Mouse (Mus musculus): ENCODE data around the gene Ranbp3l. TPM values are rescaled to one million over a fixed set of nuclear protein-coding genes. Genes with fewer than 3 reads are reported as not detected.
"Not testable (repeated sequence)": the region's sequence is repeated elsewhere in the genome, so short reads cannot be mapped to it uniquely, and the experiment has no call there.

Ranbp3l gene
- polyA plus RNA-seq, 1 experiment from 2014 or later = 0.41 TPM

- no peak overlapping the region for H3K9ac ChIP-seq
- H3K4me3 ChIP-seq (replicated peaks) = no peak overlapping the region
- no peaks in the 10 kb centered on the region for H3K9me3 ChIP-seq
- 84% methylated on average over 2 of the region's 2 CpGs for WGBS
- no peak overlapping the region for H3K4me2 ChIP-seq (replicated peaks)
- H3K27me3 ChIP-seq (replicated peaks) = no peaks in the 10 kb centered on the region
- H3K4me1 ChIP-seq (replicated peaks) = no peaks in the 10 kb centered on the region
- H3K27ac ChIP-seq = no peak overlapping the region
- no peaks in the 10 kb centered on the region for H3K36me3 ChIP-seq
- ATAC-seq = no peak
Measured at GRCm38 (mm10) chr15:9002762-9003161, 35.0 kb downstream of the Ranbp3l start.

- no peak for ATAC-seq
- H3K27me3 ChIP-seq (replicated peaks) = no peaks in the 10 kb centered on the region
- no peaks in the 10 kb centered on the region for H3K9me3 ChIP-seq
- H3K4me2 ChIP-seq (replicated peaks) = no peak overlapping the region
- no peak overlapping the region for H3K9ac ChIP-seq
- H3K27ac ChIP-seq = no peak overlapping the region
- 54% methylated on average over 6 of the region's 6 CpGs for WGBS
- no peaks in the 10 kb centered on the region for H3K4me1 ChIP-seq (replicated peaks)
- H3K4me3 ChIP-seq (replicated peaks) = no peak overlapping the region
- H3K36me3 ChIP-seq = no peaks in the 10 kb centered on the region
Measured at GRCm38 (mm10) chr15:9009196-9009595, 41.4 kb downstream of the Ranbp3l start.

GRCm38 (mm10) chr15:9014541-9014940 lies 46.8 kb downstream of the Ranbp3l start:
- Histone ChIP-seq H3K4me2 (replicated peaks) (no peak overlapping the region), H3K27ac (no peak overlapping the region), H3K4me1 (replicated peaks) (no peaks in the 10 kb centered on the region), H3K9me3 (0 out of 2 replicates have a peak, but pooled peaks cover 3% of the 10 kb centered on the region), H3K9ac (no peak overlapping the region), H3K27me3 (replicated peaks) (no peaks in the 10 kb centered on the region), H3K4me3 (replicated peaks) (no peak overlapping the region), H3K36me3 (no peaks in the 10 kb centered on the region)
- 53% methylated on average over 2 of the region's 2 CpGs for WGBS
- no peak for ATAC-seq

GRCm38 (mm10) chr15:9015496-9015895 lies 47.7 kb downstream of the Ranbp3l start:
- WGBS = 88% methylated on average over 6 of the region's 6 CpGs

GRCm38 (mm10) chr15:9055704-9056103 lies 88.0 kb downstream of the Ranbp3l start:
- H3K9me3 ChIP-seq = no peaks in the 10 kb centered on the region
- no peak for ATAC-seq
- H3K9ac ChIP-seq = no peak overlapping the region
- H3K4me1 ChIP-seq (replicated peaks) = no peaks in the 10 kb centered on the region
- no peak overlapping the region for H3K27ac ChIP-seq
- no peak overlapping the region for H3K4me2 ChIP-seq (replicated peaks)
- no peaks in the 10 kb centered on the region for H3K36me3 ChIP-seq
- H3K4me3 ChIP-seq (replicated peaks) = no peak overlapping the region
- H3K27me3 ChIP-seq (replicated peaks) = no peaks in the 10 kb centered on the region

More at GRCm38 (mm10) chr15:9015496-9015895, 47.7 kb downstream of the Ranbp3l start:
- not testable (repeated sequence) for H3K9ac ChIP-seq; H3K4me1 ChIP-seq (replicated peaks); H3K27me3 ChIP-seq (replicated peaks); ATAC-seq; H3K4me3 ChIP-seq (replicated peaks); H3K27ac ChIP-seq; H3K9me3 ChIP-seq; H3K4me2 ChIP-seq (replicated peaks); H3K36me3 ChIP-seq

GRCm38 (mm10) chr15:9059856-9060255 lies 92.1 kb downstream of the Ranbp3l start:
- ATAC-seq = no peak
- Histone ChIP-seq H3K36me3 (no peaks in the 10 kb centered on the region), H3K4me3 (replicated peaks) (no peak overlapping the region), H3K27me3 (replicated peaks) (no peaks in the 10 kb centered on the region), H3K9ac (no peak overlapping the region), H3K4me2 (replicated peaks) (no peak overlapping the region), H3K27ac (no peak overlapping the region), H3K9me3 (no peaks in the 10 kb centered on the region), H3K4me1 (replicated peaks) (no peaks in the 10 kb centered on the region)
- 83% methylated on average over 2 of the region's 2 CpGs for WGBS

DNA sequence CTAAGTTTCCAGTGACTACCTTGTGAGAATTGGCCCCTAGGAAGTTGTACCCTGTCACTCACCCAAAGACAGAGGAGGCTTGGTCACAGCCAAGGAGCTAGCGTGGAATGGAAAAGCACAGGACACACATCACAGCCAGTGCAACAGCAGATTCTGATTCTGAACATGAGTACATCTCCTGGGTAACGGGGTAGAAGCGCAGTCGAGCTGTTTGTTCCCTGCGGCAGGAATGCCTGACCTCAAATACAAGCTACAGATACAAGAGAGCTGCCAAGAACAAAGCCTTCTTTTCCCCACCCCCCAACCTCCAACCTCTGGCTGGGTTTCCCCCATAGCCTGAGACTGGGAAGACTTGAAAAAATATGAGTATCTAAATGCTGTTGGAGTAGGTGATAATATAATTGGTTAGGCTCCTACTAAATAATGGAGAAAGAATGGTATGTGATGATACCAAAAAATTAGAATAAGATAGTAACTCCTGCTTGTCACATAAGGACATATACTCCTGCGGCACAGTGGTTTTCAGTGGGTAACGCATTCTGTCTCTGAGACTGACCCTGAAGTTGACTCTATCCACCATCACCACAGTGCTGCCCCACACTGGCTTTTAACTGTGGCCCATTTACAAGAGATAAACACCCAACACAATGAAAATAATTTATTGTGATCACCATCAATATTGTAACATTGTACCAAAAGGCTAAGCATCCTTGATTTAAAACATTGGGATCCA lies 93.6 kb downstream of the Ranbp3l start:
- Histone ChIP-seq H3K27me3 (replicated peaks) (no peaks in the 10 kb centered on the region), H3K9ac (no peak overlapping the region), H3K4me3 (replicated peaks) (no peak overlapping the region), H3K4me1 (replicated peaks) (no peaks in the 10 kb centered on the region), H3K27ac (no peak overlapping the region), H3K9me3 (no peaks in the 10 kb centered on the region), H3K36me3 (no peaks in the 10 kb centered on the region), H3K4me2 (replicated peaks) (no peak overlapping the region)
- ATAC-seq = no peak
- 72% methylated on average over 7 of the region's 7 CpGs for WGBS

GRCm38 (mm10) chr15:9068881-9069280 lies 101.1 kb downstream of the Ranbp3l start:
- WGBS = 71% methylated on average over 4 of the region's 4 CpGs
- no peak overlapping the region for H3K27ac ChIP-seq
- H3K36me3 ChIP-seq = no peaks in the 10 kb centered on the region
- no peak overlapping the region for H3K4me2 ChIP-seq (replicated peaks)
- peaks cover 4% of the 10 kb centered on the region; the same call in 1 of the 2 replicates for H3K4me1 ChIP-seq (replicated peaks)
- no peaks in the 10 kb centered on the region for H3K9me3 ChIP-seq
- no peaks in the 10 kb centered on the region for H3K27me3 ChIP-seq (replicated peaks)
- no peak overlapping the region for H3K9ac ChIP-seq
- H3K4me3 ChIP-seq (replicated peaks) = no peak overlapping the region
- no peak for ATAC-seq

- Histone ChIP-seq H3K4me1 (replicated peaks) (peaks cover 11% of the 10 kb centered on the region), H3K9me3 (no peaks in the 10 kb centered on the region), H3K36me3 (no peaks in the 10 kb centered on the region), H3K4me3 (replicated peaks) (peak overlapping the region; percentile 81), H3K27ac (peak overlapping the region; percentile 89), H3K9ac (peak overlapping the region; percentile 48), H3K4me2 (replicated peaks) (peak overlapping the region; percentile 68), H3K27me3 (replicated peaks) (no peaks in the 10 kb centered on the region)
- peak; percentile 14 for ATAC-seq
- 0% methylated on average over 3 of the region's 3 CpGs for WGBS
Measured at GRCm38 (mm10) chr15:9070353-9070752, 102.6 kb downstream of the Ranbp3l start.

- H3K9ac ChIP-seq = peak within 1 kb of the TSS; percentile 87
- no peaks in the 10 kb centered on the region for H3K9me3 ChIP-seq
- peak; percentile 97 for ATAC-seq
- no peaks in the 10 kb centered on the region for H3K36me3 ChIP-seq
- peak within 1 kb of the TSS; percentile 70 for H3K4me2 ChIP-seq (replicated peaks)
- H3K4me1 ChIP-seq (replicated peaks) = peaks cover 15% of the 10 kb centered on the region
- no peaks in the 10 kb centered on the region for H3K27me3 ChIP-seq (replicated peaks)
- H3K27ac ChIP-seq = peak within 1 kb of the TSS; percentile 97
- H3K4me3 ChIP-seq (replicated peaks) = peak within 1 kb of the TSS; percentile 81
- 0% methylated on average over 49 of the region's 54 CpGs for WGBS
Measured at GRCm38 (mm10) chr15:9070912-9071555, 103.3 kb downstream of the Ranbp3l start, which contains the start of gene Nadk2. TSS of gene Nadk2 (plus strand) at chr15:9071260.

GRCm38 (mm10) chr15:9071556-9072544 lies 104.1 kb downstream of the Ranbp3l start:
- H3K4me1 ChIP-seq (replicated peaks) = peaks cover 15% of the 10 kb centered on the region
- ATAC-seq = peak; percentile 16
- no peaks in the 10 kb centered on the region for H3K36me3 ChIP-seq
- no peaks in the 10 kb centered on the region for H3K9me3 ChIP-seq
- H3K27ac ChIP-seq = peak overlapping the region; percentile 97
- H3K4me3 ChIP-seq (replicated peaks) = peak overlapping the region; percentile 81
- peak overlapping the region; percentile 70 for H3K4me2 ChIP-seq (replicated peaks)
- under 1% methylated on average over 65 of the region's 66 CpGs for WGBS
- H3K9ac ChIP-seq = peak overlapping the region; percentile 87
- no peaks in the 10 kb centered on the region for H3K27me3 ChIP-seq (replicated peaks)

DNA sequence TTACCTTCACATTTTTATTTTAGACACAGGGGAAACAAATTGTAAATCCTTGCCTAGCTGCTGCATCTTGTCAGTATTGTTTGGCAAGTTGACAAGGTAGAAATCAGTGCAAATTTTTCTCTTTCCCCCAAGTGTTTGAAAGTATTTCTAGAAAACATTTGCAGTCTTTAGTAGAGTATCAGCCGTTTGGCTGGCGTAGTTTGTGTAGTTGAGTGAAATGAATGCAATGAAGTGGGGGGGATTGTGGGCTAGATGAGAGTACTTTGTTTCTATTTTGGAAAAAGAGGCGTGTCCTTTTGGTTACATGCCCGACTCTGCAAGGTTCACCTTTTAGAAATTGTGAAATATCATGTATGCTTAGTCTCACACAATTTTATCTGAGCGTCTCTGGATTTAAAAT lies 104.9 kb downstream of the Ranbp3l start:
- Histone ChIP-seq H3K27ac (peak overlapping the region; percentile 97; the same call in 1 of the 2 replicates), H3K4me2 (replicated peaks) (peak overlapping the region; percentile 70), H3K36me3 (no peaks in the 10 kb centered on the region), H3K9ac (peak overlapping the region; percentile 87; the same call in 1 of the 2 replicates), H3K4me1 (replicated peaks) (peaks cover 15% of the 10 kb centered on the region), H3K27me3 (replicated peaks) (no peaks in the 10 kb centered on the region), H3K4me3 (replicated peaks) (peak overlapping the region; percentile 81), H3K9me3 (no peaks in the 10 kb centered on the region)
- ATAC-seq = no peak
- 10% methylated on average over 5 of the region's 5 CpGs for WGBS
